ENCODE assay signal across 13 mouse cellular contexts in the genomic region with DNA sequence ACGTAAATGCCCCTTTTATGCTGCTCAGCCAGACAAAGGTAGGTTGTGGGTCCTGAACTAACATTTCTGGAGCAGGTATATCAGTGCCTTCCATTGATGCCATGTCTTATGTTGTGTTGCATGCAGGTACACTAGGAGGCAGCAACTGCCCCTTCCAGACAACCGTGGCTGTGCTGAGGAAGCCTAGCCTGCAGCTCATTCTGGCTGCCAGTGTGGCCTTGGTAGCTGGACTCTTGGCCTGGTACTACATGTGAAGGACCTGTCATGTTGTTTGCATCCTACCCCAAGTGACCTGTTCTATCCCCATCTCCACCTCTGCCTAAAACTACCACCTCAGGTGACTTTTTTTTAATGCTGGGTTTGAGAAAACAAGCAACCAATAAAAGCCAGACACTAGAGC.
"Had no signal": no experiment of that assay in that cellular context is flagged by ENCODE, and none has a peak within 500 bp of the region (broad histone marks: within the 10 kb centered on the region; RNA-seq: fewer than 3 reads in every experiment).

No protein-coding gene starts in this region.

- H3K9me3 ChIP-seq: limb, embryonic 13.5 days; liver, embryonic 13.5 days; midbrain, embryonic 10.5 days had no signal

- DNase-seq: kidney, adult 8-10 months; kidney, postnatal 36 days; left cerebral cortex, postnatal 4 days; liver, embryonic 13.5 days; lung, adult 18-20 months; lung, postnatal 10 days; lung, postnatal 4 days; right cerebral cortex, adult 18-20 months; thymus, adult 18-20 months; thymus, postnatal 14 days had no signal

- H3K27ac ChIP-seq: limb, embryonic 13.5 days; liver, embryonic 13.5 days; midbrain, embryonic 10.5 days had no signal

- H3K27me3 ChIP-seq: limb, embryonic 13.5 days; liver, embryonic 13.5 days had no signal

- H3K9ac ChIP-seq: limb, embryonic 13.5 days; liver, embryonic 13.5 days had no signal

- H3K4me1 ChIP-seq: limb, embryonic 13.5 days; liver, embryonic 13.5 days; midbrain, embryonic 10.5 days had no signal

- H3K4me2 ChIP-seq: limb, embryonic 13.5 days; liver, embryonic 13.5 days had no signal

- ATAC-seq: midbrain, embryonic 16.5 days had no signal

- H3K4me3 ChIP-seq: limb, embryonic 13.5 days; liver, embryonic 13.5 days; midbrain, embryonic 10.5 days had no signal
